Mouse (Mus musculus): ENCODE measurements around the gene Gm49661. TPM values are rescaled to one million over a fixed set of nuclear protein-coding genes. Genes with fewer than 3 reads are reported as not detected.

Gene Gm49661
- polyA plus RNA-seq, 1 experiment from 2014 or later, result not detected

Other genes with a start within 250 kb of the Gm49661 start
- gene G430095P16Rik, start 246.4 kb downstream of the Gm49661 start, polyA plus RNA-seq (2015; fragmentation: Nextera tagmentation; extraction: Ambion mirVana), result 3.1 and 3.7 TPM in 2 replicates
- 14.2 and 14.8 TPM in 2 replicates for gene Nfix, start 169.1 kb downstream of the Gm49661 start, polyA plus RNA-seq (2015; fragmentation: Nextera tagmentation; extraction: Ambion mirVana)
- 4.5 and 5.3 TPM in 2 replicates for gene Dand5, start 146.6 kb downstream of the Gm49661 start, polyA plus RNA-seq (2015; fragmentation: Nextera tagmentation; extraction: Ambion mirVana)
- 61.7 and 62.6 TPM in 2 replicates for gene Gadd45gip1, start 137.9 kb downstream of the Gm49661 start, polyA plus RNA-seq (2015; fragmentation: Nextera tagmentation; extraction: Ambion mirVana)
- 102 and 106 TPM in 2 replicates for gene Rad23a, start 128.8 kb downstream of the Gm49661 start, polyA plus RNA-seq (2015; fragmentation: Nextera tagmentation; extraction: Ambion mirVana)
- gene Calr, start 122.5 kb downstream of the Gm49661 start, polyA plus RNA-seq (2015; fragmentation: Nextera tagmentation; extraction: Ambion mirVana), result 1,038 and 1,157 TPM in 2 replicates
- 83.1 and 92.7 TPM in 2 replicates for gene Farsa, start 112.4 kb downstream of the Gm49661 start, polyA plus RNA-seq (2015; fragmentation: Nextera tagmentation; extraction: Ambion mirVana)
- gene Syce2, start 97.3 kb downstream of the Gm49661 start, polyA plus RNA-seq (2015; fragmentation: Nextera tagmentation; extraction: Ambion mirVana), result 49.9 and 54.4 TPM in 2 replicates
- 42.8 and 49.2 TPM in 2 replicates for gene Gcdh, start 75.5 kb downstream of the Gm49661 start, polyA plus RNA-seq (2015; fragmentation: Nextera tagmentation; extraction: Ambion mirVana)
- gene Klf1, start 67.5 kb downstream of the Gm49661 start, polyA plus RNA-seq (2015; fragmentation: Nextera tagmentation; extraction: Ambion mirVana), result 6.4 and 7.7 TPM in 2 replicates
- 8.7 and 10.2 TPM in 2 replicates for gene Dnase2a, start 60.9 kb downstream of the Gm49661 start, polyA plus RNA-seq (2015; fragmentation: Nextera tagmentation; extraction: Ambion mirVana)
- 1.6 TPM in 2 replicates for gene Mast1, start 32.1 kb downstream of the Gm49661 start, polyA plus RNA-seq (2015; fragmentation: Nextera tagmentation; extraction: Ambion mirVana)
- gene Rtbdn, start 22.4 kb downstream of the Gm49661 start, polyA plus RNA-seq (2015; fragmentation: Nextera tagmentation; extraction: Ambion mirVana), result 0.31 and 0.51 TPM in 2 replicates
- gene Prdx2, start 154 bp upstream of the Gm49661 start, polyA plus RNA-seq (2015; fragmentation: Nextera tagmentation; extraction: Ambion mirVana), result 581 and 615 TPM in 2 replicates
- 116 and 117 TPM in 2 replicates for gene Rnaseh2a, start 334 bp upstream of the Gm49661 start, polyA plus RNA-seq (2015; fragmentation: Nextera tagmentation; extraction: Ambion mirVana)
- 28.4 and 30.7 TPM in 2 replicates for gene Junb, start 9.3 kb upstream of the Gm49661 start, polyA plus RNA-seq (2015; fragmentation: Nextera tagmentation; extraction: Ambion mirVana)
- 68.7 and 75.8 TPM in 2 replicates for gene Hook2, start 21.2 kb upstream of the Gm49661 start, polyA plus RNA-seq (2015; fragmentation: Nextera tagmentation; extraction: Ambion mirVana)
- gene Best2, start 45.1 kb upstream of the Gm49661 start, polyA plus RNA-seq (2015; fragmentation: Nextera tagmentation; extraction: Ambion mirVana), result 0.14 and 0.76 TPM in 2 replicates
- 125 and 130 TPM in 2 replicates for gene Asna1, start 55.8 kb upstream of the Gm49661 start, polyA plus RNA-seq (2015; fragmentation: Nextera tagmentation; extraction: Ambion mirVana)
- gene Trir, start 57.4 kb upstream of the Gm49661 start, polyA plus RNA-seq (2015; fragmentation: Nextera tagmentation; extraction: Ambion mirVana), result 110 and 113 TPM in 2 replicates
- 28.1 and 29.4 TPM in 2 replicates for gene Tnpo2, start 67.5 kb upstream of the Gm49661 start, polyA plus RNA-seq (2015; fragmentation: Nextera tagmentation; extraction: Ambion mirVana)
- gene Fbxw9, start 90.6 kb upstream of the Gm49661 start, polyA plus RNA-seq (2015; fragmentation: Nextera tagmentation; extraction: Ambion mirVana), result 25.2 and 27.4 TPM in 2 replicates
- gene Gm5741, start 98.5 kb upstream of the Gm49661 start, polyA plus RNA-seq (2015; fragmentation: Nextera tagmentation; extraction: Ambion mirVana), result not detected in 2 replicates
- 56.6 and 57.5 TPM in 2 replicates for gene Dhps, start 102.3 kb upstream of the Gm49661 start, polyA plus RNA-seq (2015; fragmentation: Nextera tagmentation; extraction: Ambion mirVana)
- 133 and 151 TPM in 2 replicates for gene Wdr83os, start 111.3 kb upstream of the Gm49661 start, polyA plus RNA-seq (2015; fragmentation: Nextera tagmentation; extraction: Ambion mirVana)
- 35.7 and 42.9 TPM in 2 replicates for gene Wdr83, start 111.9 kb upstream of the Gm49661 start, polyA plus RNA-seq (2015; fragmentation: Nextera tagmentation; extraction: Ambion mirVana)
- 55.4 and 55.7 TPM in 2 replicates for gene Man2b1, start 113.8 kb upstream of the Gm49661 start, polyA plus RNA-seq (2015; fragmentation: Nextera tagmentation; extraction: Ambion mirVana)
- gene Zfp791, start 153.7 kb upstream of the Gm49661 start, polyA plus RNA-seq (2015; fragmentation: Nextera tagmentation; extraction: Ambion mirVana), result 2.7 TPM in 2 replicates
- gene Cks1brt, start 182.5 kb upstream of the Gm49661 start, polyA plus RNA-seq (2015; fragmentation: Nextera tagmentation; extraction: Ambion mirVana), result not detected in 2 replicates